Mouse (Mus musculus): ENCODE data around the gene Nlrc5.

Gene Nlrc5

DNA sequence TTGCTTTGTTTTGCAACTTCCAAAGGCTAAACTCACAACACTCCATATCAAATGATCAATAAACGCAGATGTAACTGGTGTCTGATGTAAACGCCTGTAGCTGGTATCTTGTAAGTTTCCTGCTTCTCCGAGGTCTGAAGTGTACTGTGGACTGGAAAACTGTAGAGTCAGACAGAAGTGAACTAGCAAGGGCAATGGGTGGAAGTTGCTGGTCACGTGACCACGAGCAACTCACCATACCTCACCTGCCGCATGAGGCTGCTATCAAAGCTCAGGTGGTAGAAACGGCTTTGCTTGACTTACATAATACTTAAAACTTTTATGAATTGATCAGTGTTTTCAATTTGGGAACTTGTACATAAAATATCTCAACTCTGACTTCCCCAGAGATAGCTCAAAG, 93.0 kb downstream of the Nlrc5 start:
- DNase-seq (ENCODE audit: low read depth, low spot score), result no peak

DNA sequence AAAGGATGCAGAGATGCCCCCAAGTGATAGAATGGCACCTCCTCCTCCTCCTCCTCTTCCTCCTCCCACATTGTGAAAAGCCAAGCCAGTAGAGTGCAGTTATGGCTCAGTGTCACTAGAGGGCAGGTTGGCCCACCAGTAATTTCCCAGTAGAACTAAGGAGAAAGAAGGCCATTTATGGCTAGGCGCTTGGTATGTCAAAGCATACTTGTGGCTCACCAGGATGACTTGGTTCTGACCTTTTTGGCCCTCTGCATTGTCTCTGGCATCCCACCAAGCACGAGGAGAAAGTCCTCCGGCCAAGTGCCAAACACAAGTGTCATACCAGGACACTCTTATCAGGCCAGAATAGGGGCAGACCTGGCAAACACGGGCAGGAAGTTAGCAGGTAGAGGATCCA, 94.1 kb downstream of the Nlrc5 start:
- DNase-seq (ENCODE audit: low read depth, low spot score), result peak; percentile 59

DNA sequence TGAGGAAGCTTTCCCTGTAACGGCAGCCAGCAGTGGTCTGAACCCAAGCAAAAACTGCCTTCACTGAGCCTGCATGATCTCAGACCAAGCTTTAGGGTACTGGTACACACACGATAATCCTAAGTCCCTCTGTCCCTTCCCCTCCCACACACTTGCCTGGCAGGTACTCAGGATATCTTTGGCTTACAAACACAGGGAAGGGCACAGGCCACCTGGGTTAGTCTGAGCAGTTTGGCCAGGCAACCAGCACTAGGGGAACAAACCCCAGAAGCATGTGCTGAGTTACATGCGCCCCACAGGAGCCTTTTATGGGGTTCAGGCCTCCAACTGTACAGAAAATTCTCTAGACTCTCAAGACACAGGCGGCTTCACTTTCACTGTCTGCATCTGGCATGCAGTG, 95.7 kb downstream of the Nlrc5 start:
- DNase-seq (ENCODE audit: low read depth, low spot score), result no peak

DNA sequence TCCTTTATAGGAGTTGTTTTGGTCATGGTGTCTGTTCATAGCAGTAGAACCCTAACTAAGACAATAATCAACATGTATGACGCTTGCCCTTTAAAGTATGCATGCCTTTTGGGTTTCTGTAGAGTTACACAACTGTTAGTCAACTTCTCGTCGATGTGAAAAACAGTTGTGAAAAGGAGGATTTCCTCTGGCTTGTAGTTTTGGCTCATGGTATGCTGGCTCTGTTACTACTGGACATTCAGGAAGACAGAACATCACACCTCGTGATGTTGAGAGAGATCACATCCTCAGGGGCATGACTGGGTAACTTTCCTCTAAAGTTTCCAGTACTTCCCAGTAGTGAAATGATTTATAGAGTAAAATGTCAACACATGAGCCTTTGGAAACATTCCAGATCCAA, 96.5 kb downstream of the Nlrc5 start:
- DNase-seq (ENCODE audit: low read depth, low spot score), result no peak

DNA sequence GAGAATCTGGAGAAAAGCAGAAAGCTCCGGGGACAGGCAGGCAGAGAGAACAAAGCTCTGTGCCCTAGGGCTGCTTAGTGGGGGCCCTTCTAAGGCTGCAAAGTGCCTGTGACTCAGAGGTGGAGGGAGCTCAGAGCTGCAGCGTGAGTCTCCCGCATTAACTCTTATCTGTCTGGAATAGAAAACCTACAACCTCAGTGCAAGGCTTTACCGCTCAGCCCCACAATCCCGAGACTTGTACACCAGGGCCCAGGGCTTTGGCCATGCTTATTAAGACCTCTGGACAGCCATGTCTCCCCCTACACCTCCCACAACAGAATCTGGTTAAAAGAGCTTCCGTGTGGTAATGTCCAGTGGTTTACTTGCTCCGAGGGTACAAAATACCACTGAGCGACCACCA, 97.8 kb downstream of the Nlrc5 start:
- DNase-seq (ENCODE audit: low read depth, low spot score), result peak; percentile 39

DNA sequence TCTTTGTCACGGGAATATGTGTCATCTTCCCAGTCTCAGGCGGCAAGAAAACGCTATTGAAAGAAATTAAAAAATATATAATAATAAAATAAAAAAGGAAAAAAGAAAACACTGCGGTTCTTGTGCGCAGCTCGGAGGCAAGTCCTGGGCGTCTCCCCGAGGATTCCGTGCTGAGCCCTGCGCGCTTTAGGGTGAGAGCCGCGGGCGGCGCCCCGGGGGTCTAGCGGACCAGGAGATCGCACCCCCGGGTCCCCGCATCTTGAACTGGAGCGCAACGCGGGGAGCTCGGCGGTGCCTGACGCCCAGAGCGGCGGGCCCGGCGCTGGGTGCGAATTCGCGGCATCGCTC, 98.3 kb downstream of the Nlrc5 start:
- no peak for DNase-seq (ENCODE audit: low read depth, low spot score)

DNA sequence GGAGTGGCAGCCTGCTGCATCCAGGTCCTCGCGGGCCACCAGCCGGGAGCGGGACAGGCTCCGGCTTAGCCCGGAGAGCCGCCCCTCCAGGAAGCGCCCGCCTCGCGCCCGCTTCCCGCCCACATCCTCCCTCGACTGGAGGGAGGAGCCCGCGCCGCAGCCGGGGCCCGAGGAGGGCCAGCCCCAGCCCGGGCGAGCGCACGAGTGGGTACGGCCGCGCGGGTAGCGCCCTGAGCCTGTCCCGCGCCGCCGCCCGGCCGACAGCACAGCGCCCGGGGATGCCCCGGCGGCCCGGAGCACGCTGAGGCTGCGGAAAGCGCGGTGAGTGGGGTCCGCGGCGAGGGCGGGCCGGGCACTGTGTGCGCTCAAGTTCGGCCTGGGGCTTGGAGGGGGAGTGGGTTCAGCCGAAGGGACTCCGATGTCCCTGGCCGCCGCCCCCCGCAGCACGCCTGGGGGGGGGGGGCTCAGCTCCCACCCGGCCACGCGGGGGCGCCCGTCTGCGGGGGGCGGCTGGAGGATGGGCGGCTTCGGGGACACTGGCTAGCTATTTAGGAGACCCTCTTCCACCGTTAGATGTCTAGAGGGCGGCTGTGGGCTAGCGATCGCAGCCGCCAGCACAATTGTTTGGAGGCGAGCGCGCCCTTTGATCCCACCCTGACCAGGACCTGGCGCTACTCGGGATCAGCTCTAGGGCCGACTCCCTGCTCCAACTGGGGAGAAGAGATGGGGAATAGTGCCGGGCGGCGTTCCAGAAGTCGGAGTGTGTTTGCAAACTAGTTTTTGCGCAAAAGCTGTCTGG, 98.9 kb downstream of the Nlrc5 start, which contains the start of gene Cpne2:
Cpne2 (plus strand) TSS at position 118 of the 799 bp plus-strand sequence.
- peak; percentile 74 for DNase-seq (ENCODE audit: low read depth, low spot score)

DNA sequence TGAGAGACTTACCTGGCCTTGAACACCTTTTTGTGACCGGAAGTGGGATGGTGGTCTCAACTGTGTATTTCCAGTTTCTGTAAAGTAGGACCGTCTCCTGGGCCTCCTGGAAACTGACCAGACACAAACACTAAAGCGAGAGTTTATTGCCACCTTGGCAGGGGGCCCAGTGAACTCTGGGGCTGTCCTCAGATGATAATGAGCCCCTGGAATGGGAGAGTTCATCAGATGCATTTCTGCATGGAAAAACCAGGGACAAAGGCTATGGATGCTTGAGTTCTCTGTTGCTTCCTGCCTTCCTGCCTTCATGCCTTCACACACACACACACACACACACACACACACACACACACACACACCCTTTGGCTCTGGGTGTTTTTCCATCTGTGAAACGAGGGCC, 100.5 kb downstream of the Nlrc5 start:
- no peak for DNase-seq (ENCODE audit: low read depth, low spot score)

DNA sequence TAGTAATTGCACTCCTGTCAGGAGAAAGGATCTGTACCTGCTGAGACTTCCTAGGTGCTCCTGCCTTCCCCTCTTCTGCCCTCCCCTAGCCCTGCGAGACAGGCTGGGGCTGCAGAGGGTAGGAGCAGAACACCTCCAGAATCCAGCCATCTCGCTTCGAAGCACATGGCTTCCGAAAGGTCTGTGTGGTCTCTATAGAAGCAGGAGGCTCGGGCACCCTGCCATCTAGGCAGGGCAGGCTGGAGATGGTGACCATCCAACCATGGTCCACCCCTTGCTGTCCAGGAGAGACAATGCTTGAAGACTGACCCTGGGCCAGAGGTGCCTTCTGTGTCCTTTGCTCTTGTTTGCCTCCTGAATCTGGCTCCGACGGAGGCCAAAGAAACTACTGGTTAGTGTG, 101.5 kb downstream of the Nlrc5 start:
- no peak for DNase-seq (ENCODE audit: low read depth, low spot score)

DNA sequence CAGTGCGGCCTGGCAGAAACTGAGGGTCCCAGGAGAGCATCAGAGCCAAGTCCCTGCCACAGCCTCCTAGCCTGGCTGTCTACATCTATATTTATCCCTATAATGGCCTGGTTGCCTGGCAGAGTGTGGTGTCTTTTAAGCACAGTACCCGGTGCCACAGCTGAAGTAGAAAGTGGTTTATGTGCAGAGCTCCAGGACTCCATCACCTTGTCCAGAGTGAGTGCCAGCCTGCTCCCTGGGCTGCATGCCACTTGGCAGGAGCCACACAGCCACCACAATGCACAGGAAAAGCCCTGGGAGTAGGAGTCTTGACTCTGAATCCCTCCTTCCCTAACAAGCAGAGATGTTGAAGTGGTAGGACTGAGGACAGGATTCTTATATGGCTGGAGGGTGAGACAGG, 103.3 kb downstream of the Nlrc5 start:
- DNase-seq (ENCODE audit: low read depth, low spot score), result no peak

DNA sequence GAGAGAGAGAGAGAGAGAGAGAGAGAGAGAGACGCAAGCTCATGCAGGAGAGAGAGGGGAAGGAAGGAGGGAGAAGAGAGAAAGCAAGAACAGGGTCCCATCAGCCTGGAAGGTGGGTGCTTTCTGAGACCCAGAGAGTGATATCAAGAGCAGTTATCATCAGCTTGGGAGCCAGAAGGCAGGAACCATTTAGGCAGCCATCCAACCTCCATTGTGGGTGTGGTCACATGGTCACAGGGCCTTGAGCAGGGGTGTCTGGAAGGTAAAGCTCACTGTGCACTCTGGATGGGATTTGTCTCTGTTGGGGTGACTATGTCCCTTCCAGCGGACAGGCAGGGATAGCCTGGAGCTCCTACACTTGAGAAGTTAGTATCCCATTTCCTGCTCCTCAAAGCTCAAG, 105.9 kb downstream of the Nlrc5 start:
- DNase-seq (ENCODE audit: low read depth, low spot score), result no peak

DNA sequence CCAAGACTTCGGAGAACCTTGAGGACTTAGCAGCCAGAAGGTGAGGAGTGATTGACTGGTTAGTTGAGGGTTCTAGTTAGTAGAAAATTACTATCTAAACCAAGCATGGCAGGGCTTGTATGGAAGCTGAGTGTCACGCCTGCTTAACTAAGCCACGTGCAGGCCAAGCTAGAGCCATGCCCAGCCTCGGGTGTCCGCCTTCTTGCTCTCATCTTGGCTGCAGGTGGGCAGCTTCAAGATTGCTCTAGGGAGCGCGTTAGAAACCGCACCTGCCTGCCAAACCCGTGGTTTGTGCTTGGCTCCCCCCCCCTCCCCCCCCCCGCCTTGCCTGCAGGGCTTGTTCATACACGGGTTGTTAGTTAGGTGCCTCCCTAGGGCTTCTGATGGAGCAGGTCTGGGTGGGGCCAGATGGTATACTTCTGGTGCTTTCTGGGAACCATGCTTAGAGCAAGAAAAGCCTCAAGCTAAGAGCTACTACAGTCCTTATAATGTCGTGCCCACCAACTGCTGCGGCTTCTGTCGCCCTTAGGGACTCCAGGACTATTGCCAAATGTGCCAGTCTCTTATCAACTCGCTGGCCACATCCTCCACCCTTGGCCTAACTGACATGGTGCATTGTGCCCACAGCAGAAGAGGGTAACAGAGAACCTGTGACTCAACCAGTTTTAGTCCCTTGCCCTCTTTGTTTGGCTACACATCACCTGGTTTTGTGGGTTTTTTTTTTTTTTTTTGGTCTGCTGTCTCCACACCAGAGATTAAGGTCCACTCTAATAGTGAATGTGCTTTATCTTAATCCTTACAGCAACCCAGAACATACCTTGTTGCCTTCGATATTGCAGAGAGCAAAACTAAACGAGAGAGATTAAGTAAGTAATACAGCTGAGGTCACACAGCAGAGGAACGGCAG, 107.0 kb downstream of the Nlrc5 start:
- no peak for DNase-seq (ENCODE audit: low read depth, low spot score)

DNA sequence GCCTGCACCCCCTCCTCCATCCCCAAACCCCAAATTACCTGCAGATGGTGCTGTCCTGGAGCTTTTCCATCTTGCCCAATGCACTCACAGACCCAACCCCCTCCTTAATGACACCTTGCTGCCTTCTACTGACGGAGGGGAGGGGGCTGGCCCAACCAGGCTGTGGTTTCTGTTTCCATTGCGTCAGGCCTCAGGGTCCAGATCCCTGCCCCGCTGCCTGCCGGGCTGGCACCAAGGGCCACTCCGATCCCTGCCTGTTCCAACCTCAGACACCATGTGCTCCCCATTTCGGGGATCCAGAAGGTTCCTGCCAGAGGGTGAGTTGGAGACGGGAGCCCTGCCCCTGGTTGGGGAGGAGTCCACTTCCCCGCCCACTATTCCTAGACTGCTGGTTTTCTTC, 109.8 kb downstream of the Nlrc5 start:
- DNase-seq (ENCODE audit: low read depth, low spot score), result no peak

DNA sequence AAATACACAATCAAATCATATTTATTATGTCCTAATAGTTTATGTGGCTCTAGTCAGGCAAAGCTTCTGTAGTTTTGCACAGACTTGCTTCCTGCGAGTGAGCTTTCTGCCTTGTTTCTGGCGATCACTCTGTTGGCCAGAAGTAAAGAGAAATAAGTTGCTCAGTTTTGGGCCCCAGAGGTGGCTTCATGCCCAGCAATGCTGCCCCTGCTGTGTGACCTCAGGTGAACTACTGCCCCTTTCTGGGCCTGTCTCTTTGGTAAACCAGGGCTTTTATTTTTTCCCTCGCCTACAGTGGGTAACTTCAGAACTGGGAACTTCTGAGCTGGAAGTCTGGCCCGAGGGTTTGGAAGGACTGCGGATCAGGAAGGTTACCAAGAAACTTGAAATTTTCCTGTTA, 114.9 kb downstream of the Nlrc5 start:
- no peak for DNase-seq (ENCODE audit: low read depth, low spot score)

DNA sequence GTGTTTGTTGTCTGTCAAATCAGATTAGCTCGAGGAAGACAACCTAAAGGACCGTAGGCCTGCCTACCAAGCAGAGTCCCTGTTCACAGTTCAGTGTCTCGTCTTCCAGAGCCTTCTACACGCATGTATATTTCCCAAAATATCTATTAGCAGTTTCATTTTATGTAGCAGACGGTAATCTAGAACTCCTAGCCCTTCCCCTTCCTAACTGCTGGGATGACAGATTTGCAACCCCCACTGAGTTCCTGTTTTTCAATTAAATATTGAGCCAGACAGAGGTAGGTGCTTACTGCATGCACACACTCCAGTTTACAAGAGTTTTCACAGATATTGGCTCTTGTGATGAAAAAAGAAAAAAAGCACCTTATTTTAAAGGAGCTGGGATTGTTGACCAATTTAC, 115.3 kb downstream of the Nlrc5 start:
- DNase-seq (ENCODE audit: low read depth, low spot score), result no peak

DNA sequence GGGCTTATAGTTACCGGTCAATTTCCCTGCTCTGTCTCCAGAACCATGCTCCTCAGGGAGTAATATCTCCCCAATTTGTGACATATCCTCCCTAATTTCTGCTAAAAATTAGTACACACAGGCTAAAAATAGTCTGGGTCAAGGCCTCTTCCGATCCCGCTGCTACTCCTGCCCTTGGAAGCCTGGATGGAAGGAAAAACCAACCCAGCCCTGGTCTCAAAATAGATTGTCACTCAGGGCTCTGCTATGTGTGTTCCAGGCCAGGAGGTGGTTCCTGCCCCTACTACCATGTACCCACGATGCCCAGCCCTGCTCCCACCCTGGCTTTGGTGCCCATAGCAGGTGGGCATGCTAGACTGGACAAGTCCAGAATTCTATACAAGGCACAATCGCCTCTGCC, 115.8 kb downstream of the Nlrc5 start:
- no peak for DNase-seq (ENCODE audit: low read depth, low spot score)

DNA sequence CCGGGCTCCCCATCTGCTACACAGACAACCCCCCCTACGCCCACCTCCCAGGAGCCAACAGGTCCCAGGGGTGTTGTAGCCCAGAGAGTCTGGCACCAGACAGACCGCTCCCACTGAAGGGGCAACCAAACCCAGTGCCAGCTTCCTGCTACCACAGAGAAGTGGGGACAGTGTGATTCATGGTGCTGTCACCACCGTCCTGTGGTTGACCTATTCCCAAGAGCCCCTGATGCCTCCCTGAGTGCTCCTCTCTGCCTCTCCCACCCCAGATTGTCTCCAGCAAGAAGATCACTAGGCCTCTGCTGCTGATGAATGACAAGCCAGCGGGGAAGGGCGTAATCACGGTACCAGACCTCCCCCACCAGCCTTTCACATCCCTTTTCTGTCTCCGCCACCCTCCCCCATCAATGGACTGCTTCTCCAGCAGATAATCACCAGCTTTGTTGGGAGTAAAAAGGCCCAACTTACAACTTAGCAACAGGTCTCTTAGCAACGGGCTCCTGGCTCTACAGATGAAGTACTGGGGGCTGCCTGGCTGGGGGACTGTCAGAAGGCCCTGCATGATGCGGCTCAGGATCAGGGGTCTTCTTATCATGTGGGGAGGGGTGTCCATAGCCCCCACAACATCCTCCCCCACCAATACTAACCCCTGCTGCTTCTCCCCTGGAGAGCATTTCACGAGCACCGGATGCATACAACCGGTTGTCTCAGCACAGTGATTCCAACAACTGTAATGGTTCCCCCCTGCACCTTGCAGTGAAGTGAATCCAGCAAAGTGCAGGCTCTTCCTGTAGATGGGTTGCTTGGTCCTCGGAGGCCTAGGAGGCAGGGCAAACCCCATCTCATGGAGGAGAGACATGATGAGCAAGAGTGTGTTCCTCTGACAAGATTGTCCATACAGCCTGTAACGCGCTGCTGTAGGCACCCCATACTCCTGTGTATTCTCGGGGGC, 117.6 kb downstream of the Nlrc5 start:
- DNase-seq (ENCODE audit: low read depth, low spot score), result peak; percentile 59

DNA sequence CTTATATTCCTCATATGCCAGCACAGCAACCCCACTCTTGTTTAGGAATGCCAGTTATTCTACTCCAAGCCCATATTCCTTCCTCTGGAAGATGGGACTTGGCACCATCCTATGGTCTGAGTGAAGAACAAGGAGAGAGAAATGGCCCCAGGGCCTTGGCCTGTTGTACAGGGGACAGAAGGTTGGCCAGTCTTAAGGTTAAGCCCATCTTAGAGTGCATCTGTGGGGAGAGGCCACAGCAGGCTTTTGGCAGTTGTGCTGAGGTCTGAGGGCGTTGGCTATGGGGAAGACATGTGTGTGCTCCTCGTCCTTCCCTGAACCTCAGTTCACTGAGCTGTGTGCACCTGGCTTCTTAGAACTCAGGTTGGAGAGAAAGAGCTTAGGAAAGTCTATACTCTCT, 118.5 kb downstream of the Nlrc5 start:
- no peak for DNase-seq (ENCODE audit: low read depth, low spot score)

DNA sequence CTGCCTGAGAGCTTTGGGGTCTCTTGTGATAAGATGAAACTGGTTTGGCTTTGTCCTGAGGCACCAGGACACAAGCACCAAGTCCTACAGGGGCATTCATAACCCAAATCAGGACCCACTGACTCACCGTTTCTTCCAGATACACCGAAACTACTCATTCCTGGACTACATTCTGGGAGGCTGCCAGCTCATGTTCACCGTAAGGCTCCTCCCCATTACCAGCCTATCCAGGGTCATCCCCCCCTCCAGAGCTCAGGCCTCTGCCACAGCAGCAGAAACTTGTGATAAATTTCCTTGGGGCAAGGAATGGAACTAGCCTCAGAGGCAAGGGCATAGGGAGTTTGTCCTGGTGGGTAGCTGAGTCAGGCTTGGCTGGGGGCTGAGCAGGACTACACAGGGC, 123.1 kb downstream of the Nlrc5 start:
- no peak for DNase-seq (ENCODE audit: low read depth, low spot score)

DNA sequence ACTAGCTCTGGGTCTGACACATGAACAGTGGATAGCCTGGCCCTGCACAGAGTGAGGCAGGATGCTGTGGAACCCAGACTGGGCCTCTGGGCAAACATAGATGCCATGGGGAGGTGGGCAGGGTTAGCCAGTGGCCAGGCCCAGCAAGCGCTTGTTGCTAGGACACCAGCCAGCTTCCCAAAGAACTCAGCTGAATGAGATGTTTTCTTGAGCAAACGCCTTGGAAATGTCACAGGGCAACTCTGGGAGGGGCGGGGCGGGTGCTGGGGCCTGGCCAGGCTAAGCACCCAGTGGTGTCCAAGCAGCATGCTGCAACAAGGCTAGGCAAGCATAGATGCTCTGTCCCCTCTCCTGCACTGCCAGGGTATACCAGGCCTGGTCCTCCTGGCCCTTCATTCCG, 127.1 kb downstream of the Nlrc5 start:
- no peak for DNase-seq (ENCODE audit: low read depth, low spot score)

DNA sequence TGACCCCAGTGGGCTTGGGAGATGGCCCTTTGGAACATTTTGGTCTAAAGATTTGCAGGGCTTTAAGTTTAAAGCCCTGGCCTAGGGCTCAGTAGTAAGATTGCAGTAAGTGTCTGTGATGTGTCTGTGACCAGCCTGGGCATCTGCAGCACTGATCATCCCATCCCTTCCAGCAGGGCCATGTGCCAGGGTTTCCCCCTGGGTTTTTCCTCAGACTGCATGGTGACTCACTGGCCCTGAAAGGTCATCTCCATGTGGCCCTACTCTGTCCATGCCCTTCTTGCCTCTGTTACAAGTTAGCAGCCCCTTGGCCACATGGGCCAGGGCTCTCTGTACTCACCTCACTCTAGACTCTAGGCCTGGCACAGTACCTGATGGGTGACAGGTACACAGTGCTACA, 130.3 kb downstream of the Nlrc5 start:
- DNase-seq (ENCODE audit: low read depth, low spot score), result no peak

DNA sequence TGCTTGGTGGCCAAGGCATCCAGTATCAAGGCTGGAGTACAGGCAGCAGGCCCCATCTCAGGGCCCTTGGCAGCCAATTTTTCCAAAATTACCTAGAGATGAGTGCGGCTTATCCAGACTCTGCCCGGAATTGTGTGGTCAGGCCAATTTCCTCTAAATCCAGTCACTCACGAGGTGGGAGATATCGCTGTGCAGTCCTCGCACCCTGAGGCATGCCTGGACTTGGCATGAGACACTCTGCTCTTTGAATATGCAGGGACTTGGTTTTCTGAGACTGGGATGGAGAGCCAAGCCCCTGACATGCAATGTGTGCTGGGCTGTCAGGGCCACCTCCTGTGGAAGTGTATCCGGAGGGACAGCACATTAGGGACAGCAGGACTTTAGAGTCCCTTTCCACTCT, 131.9 kb downstream of the Nlrc5 start:
- no peak for DNase-seq (ENCODE audit: low read depth, low spot score)
